Mouse (Mus musculus) heart, adult 2 months (tissue): Measurements from ENCODE around the gene Gm4871.

Experiments used
- CTCF ChIP-seq: fragments of 200-600 bp; IDR thresholded peaks from 2 replicates; pipeline ENCODE4 v1.8.1; 2022; ENCODE audit warnings: antibody characterized with exemption, mild to moderate bottlenecking, moderate library complexity
- POLR2A ChIP-seq: fragments of 200-500 bp; IDR thresholded peaks from 2 replicates; pipeline ENCODE4 v1.6.1; 2011; ENCODE audit warnings: mild to moderate bottlenecking, low read depth, low read length, control low read depth; ENCODE audit not compliant: insufficient read depth

DNA sequence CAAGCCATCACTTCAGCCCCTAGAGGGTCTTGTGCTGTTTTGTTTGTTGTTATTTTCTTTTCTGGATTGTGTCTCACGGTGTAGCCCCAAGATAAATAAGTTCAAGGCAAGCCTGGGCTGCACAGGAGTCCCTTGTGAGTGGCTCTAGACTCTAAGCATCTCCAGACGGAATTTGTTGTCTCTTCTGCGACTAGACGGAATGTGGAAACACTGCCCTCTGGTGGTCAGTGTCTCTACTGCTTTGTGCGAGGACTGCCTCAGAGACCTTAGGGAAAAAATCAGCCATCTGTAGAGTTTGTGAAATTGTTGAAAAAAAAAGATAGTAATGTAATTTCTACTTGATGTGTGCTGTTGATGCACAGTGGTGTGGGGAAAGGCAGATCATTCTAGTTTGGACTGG is 37.2 kb upstream of the Gm4871 start:
- TF ChIP-seq POLR2A (no peak), CTCF (peak; percentile 95)
